Mouse (Mus musculus): ENCODE data around the gene Mrps36. TPM values are rescaled to one million over a fixed set of nuclear protein-coding genes. Genes with fewer than 3 reads are reported as not detected.
"Not testable (repeated sequence)": the region's sequence is repeated elsewhere in the genome, so short reads cannot be mapped to it uniquely, and the experiment has no call there.

The Mrps36 gene
- polyA plus RNA-seq, 1 experiment from 2014 or later: 163 TPM

- H3K4me3 ChIP-seq (replicated peaks; ENCODE audit: low read length): no peak overlapping the region
- no peaks in the 10 kb centered on the region for H3K9me3 ChIP-seq (replicated peaks; ENCODE audit: control insufficient read depth, low read length)
- 50% methylated on average over 8 of the region's 8 CpGs for WGBS
- H3K4me1 ChIP-seq (ENCODE audit: control insufficient read depth, insufficient read depth, low read length): peaks cover 4% of the 10 kb centered on the region
- H3K27ac ChIP-seq (ENCODE audit: low read length): no peak overlapping the region
- H3K9ac ChIP-seq (ENCODE audit: low read length): no peak overlapping the region
- H3K4me2 ChIP-seq (ENCODE audit: low read depth, low read length): no peak overlapping the region
- no peak for ATAC-seq (ENCODE audit: insufficient read depth, low FRiP score)
- no peaks in the 10 kb centered on the region for H3K27me3 ChIP-seq (ENCODE audit: control insufficient read depth, insufficient read depth, low read length)
- no peaks in the 10 kb centered on the region for H3K36me3 ChIP-seq (ENCODE audit: control insufficient read depth, insufficient read depth, low read length)
Observed at GRCm38 (mm10) chr13:100748638-100749037, 4.2 kb upstream of the Mrps36 start.

GRCm38 (mm10) chr13:100746090-100746489, 1.6 kb upstream of the Mrps36 start:
- H3K4me1 ChIP-seq (ENCODE audit: control insufficient read depth, insufficient read depth, low read length): peaks cover 11% of the 10 kb centered on the region
- H3K27ac ChIP-seq (ENCODE audit: low read length): no peak overlapping the region
- H3K9me3 ChIP-seq (replicated peaks; ENCODE audit: control insufficient read depth, low read length): no peaks in the 10 kb centered on the region
- WGBS: 84% methylated on average over 3 of the region's 3 CpGs
- H3K9ac ChIP-seq (ENCODE audit: low read length): no peak overlapping the region
- H3K4me2 ChIP-seq (ENCODE audit: low read depth, low read length): no peak overlapping the region
- no peaks in the 10 kb centered on the region for H3K27me3 ChIP-seq (ENCODE audit: control insufficient read depth, insufficient read depth, low read length)
- ATAC-seq (ENCODE audit: insufficient read depth, low FRiP score): no peak
- H3K4me3 ChIP-seq (replicated peaks; ENCODE audit: low read length): no peak overlapping the region
- H3K36me3 ChIP-seq (ENCODE audit: control insufficient read depth, insufficient read depth, low read length): no peaks in the 10 kb centered on the region

GRCm38 (mm10) chr13:100743346-100744035, 968 bp downstream of the Mrps36 start:
- Histone ChIP-seq H3K36me3 (ENCODE audit: control insufficient read depth, insufficient read depth, low read length) (no peaks in the 10 kb centered on the region), H3K27ac (ENCODE audit: low read length) (peak overlapping the region; percentile 98), H3K4me3 (replicated peaks; ENCODE audit: low read length) (peak overlapping the region; percentile 94), H3K4me1 (ENCODE audit: control insufficient read depth, insufficient read depth, low read length) (peaks cover 11% of the 10 kb centered on the region), H3K4me2 (ENCODE audit: low read depth, low read length) (peak overlapping the region; percentile 68), H3K9ac (ENCODE audit: low read length) (peak overlapping the region; percentile 93), H3K27me3 (ENCODE audit: control insufficient read depth, insufficient read depth, low read length) (no peaks in the 10 kb centered on the region), H3K9me3 (replicated peaks; ENCODE audit: control insufficient read depth, low read length) (no peaks in the 10 kb centered on the region)
- 42% methylated on average over 11 of the region's 11 CpGs for WGBS
- ATAC-seq (ENCODE audit: insufficient read depth, low FRiP score): peak; percentile 19

DNA sequence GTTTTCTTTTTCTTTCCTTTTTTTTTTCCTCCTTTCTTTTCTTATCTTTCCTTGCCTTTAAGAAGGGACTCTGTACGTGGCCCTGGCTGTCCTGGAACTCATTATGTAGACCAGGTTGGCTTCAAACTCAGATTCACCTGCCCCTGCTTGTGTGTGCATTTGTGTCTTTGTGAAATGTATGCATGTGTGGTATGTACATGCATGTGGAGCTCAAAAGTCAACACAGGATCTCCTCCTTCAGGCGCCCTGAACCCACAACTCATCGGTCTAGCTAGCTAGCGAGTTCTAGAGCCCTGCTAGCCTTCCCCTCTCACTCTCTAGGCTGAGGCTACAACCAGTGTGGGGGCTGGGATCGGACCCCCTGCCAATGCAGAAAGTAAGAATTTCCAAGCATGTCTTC, 1.6 kb downstream of the Mrps36 start:
- Histone ChIP-seq H3K27me3 (ENCODE audit: control insufficient read depth, insufficient read depth, low read length) (no peaks in the 10 kb centered on the region), H3K4me2 (ENCODE audit: low read depth, low read length) (0 out of 2 replicates have a peak overlapping the region, but pooled peaks have one; percentile 68), H3K36me3 (ENCODE audit: control insufficient read depth, insufficient read depth, low read length) (no peaks in the 10 kb centered on the region), H3K4me1 (ENCODE audit: control insufficient read depth, insufficient read depth, low read length) (peaks cover 11% of the 10 kb centered on the region), H3K9ac (ENCODE audit: low read length) (no peak overlapping the region), H3K4me3 (replicated peaks; ENCODE audit: low read length) (no peak overlapping the region; the same call in 1 of the 2 replicates), H3K9me3 (replicated peaks; ENCODE audit: control insufficient read depth, low read length) (no peaks in the 10 kb centered on the region), H3K27ac (ENCODE audit: low read length) (no peak overlapping the region)
- whole genome bisulfite sequencing: 83% methylated on average over 5 of the region's 5 CpGs
- ATAC-seq (ENCODE audit: insufficient read depth, low FRiP score): no peak

GRCm38 (mm10) chr13:100732756-100733155, 11.7 kb downstream of the Mrps36 start:
- Histone ChIP-seq H3K4me2 (ENCODE audit: low read depth, low read length) (no peak overlapping the region), H3K27ac (ENCODE audit: low read length) (no peak overlapping the region), H3K9ac (ENCODE audit: low read length) (no peak overlapping the region), H3K27me3 (ENCODE audit: control insufficient read depth, insufficient read depth, low read length) (no peaks in the 10 kb centered on the region), H3K4me3 (replicated peaks; ENCODE audit: low read length) (no peak overlapping the region), H3K36me3 (ENCODE audit: control insufficient read depth, insufficient read depth, low read length) (peaks cover 5% of the 10 kb centered on the region), H3K4me1 (ENCODE audit: control insufficient read depth, insufficient read depth, low read length) (peaks cover 11% of the 10 kb centered on the region), H3K9me3 (replicated peaks; ENCODE audit: control insufficient read depth, low read length) (no peaks in the 10 kb centered on the region)
- no peak for ATAC-seq (ENCODE audit: insufficient read depth, low FRiP score)
- 92% methylated on average over 2 of the region's 2 CpGs for WGBS

DNA sequence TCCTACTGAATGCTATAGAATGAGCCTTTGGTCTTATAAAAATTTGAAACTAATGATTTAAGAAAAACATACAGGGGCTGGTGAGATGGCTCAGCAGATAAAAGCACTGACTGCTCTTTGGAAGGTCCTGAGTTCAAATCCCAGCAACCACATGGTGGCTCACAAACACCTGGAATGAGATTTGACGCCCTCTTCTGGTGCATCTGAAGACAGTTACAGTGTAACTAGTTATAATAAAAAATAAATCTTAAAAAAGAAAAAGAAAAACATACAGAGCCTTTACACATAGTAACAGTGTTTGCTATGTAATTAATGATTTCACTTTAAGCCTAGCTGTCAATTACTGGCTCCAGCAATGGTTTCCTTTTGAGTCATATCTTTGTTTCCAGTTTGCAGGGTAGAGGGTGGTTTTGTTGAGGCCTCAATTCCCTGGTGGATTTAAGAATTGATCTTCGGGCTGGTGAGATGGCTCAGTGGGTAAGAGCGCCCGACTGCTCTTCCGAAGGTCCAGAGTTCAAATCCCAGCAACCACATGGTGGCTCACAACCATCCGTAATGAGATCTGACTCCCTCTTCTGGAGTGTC, 12.9 kb downstream of the Mrps36 start:
- H3K4me3 ChIP-seq (replicated peaks; ENCODE audit: low read length): 0 out of 2 replicates have a peak overlapping the region, but pooled peaks have one; percentile 97
- H3K4me1 ChIP-seq (ENCODE audit: control insufficient read depth, insufficient read depth, low read length): peaks cover 11% of the 10 kb centered on the region
- H3K4me2 ChIP-seq (ENCODE audit: low read depth, low read length): peak overlapping the region; percentile 63
- peak overlapping the region; percentile 94 for H3K27ac ChIP-seq (ENCODE audit: low read length)
- H3K9ac ChIP-seq (ENCODE audit: low read length): peak overlapping the region; percentile 68; the same call in 1 of the 2 replicates
- not testable (repeated sequence) for H3K27me3 ChIP-seq (ENCODE audit: control insufficient read depth, insufficient read depth, low read length); ATAC-seq (ENCODE audit: insufficient read depth, low FRiP score); H3K36me3 ChIP-seq (ENCODE audit: control insufficient read depth, insufficient read depth, low read length); H3K9me3 ChIP-seq (replicated peaks; ENCODE audit: control insufficient read depth, low read length)
- 86% methylated on average over 5 of the region's 6 CpGs for WGBS

DNA sequence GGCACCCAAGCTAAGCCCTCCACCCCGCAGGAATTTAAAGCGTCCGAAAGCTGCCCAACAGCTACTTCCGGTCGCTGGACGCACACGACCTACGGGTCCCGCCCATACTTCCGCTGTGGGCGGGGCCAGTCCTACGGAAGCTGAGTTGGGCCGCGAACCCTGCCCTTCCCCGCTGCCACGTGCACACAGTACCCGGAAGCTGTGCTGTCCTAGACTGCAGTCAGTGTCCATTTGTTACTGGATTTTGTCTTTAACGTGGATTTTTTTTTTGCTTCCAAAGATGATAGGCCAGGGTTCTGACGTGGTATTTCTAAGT, 13.6 kb downstream of the Mrps36 start, which contains the start of gene Cdk7:
TSS of gene Cdk7 (minus strand) at position 79 of the 316 bp plus-strand sequence.
- Histone ChIP-seq H3K27me3 (ENCODE audit: control insufficient read depth, insufficient read depth, low read length) (no peaks in the 10 kb centered on the region), H3K9me3 (replicated peaks; ENCODE audit: control insufficient read depth, low read length) (no peaks in the 10 kb centered on the region), H3K9ac (ENCODE audit: low read length) (peak within 1 kb of the TSS; percentile 97), H3K36me3 (ENCODE audit: control insufficient read depth, insufficient read depth, low read length) (peaks cover 7% of the 10 kb centered on the region), H3K4me2 (ENCODE audit: low read depth, low read length) (peak within 1 kb of the TSS; percentile 63), H3K4me1 (ENCODE audit: control insufficient read depth, insufficient read depth, low read length) (peaks cover 11% of the 10 kb centered on the region), H3K4me3 (replicated peaks; ENCODE audit: low read length) (peak within 1 kb of the TSS; percentile 97), H3K27ac (ENCODE audit: low read length) (peak within 1 kb of the TSS; percentile 94)
- peak; percentile 99 for ATAC-seq (ENCODE audit: insufficient read depth, low FRiP score)
- under 1% methylated on average over 19 of the region's 19 CpGs for WGBS

- Histone ChIP-seq H3K4me3 (replicated peaks; ENCODE audit: low read length) (peak overlapping the region; percentile 97), H3K27me3 (ENCODE audit: control insufficient read depth, insufficient read depth, low read length) (no peaks in the 10 kb centered on the region), H3K36me3 (ENCODE audit: control insufficient read depth, insufficient read depth, low read length) (peaks cover 7% of the 10 kb centered on the region), H3K9ac (ENCODE audit: low read length) (peak overlapping the region; percentile 97), H3K27ac (ENCODE audit: low read length) (peak overlapping the region; percentile 94), H3K4me1 (ENCODE audit: control insufficient read depth, insufficient read depth, low read length) (peaks cover 11% of the 10 kb centered on the region), H3K4me2 (ENCODE audit: low read depth, low read length) (peak overlapping the region; percentile 63), H3K9me3 (replicated peaks; ENCODE audit: control insufficient read depth, low read length) (no peaks in the 10 kb centered on the region)
- no peak; the same call in 1 of the 2 replicates for ATAC-seq (ENCODE audit: insufficient read depth, low FRiP score)
- WGBS: under 1% methylated on average over 30 of the region's 30 CpGs
Observed at GRCm38 (mm10) chr13:100730153-100730860, 14.2 kb downstream of the Mrps36 start.

DNA sequence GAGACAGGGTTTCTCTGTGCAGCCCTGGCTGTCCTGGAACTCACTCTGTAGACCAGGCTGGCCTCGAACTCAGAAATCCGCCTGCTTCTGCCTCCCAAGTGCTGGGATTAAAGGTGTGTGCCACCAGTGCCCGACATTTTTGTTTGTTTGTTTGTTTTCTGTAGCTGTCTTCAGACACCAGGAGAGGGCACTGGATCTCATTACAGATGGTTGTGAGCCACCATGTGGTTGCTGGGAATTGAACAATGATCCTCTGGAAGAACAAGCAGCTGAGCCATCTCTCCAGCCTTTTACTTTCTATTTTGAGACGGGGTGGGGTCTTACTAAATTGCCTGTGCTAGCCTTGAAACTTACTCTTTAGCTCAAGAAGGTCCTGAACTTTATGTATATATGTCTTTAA, 15.9 kb downstream of the Mrps36 start:
- not testable (repeated sequence) for H3K4me2 ChIP-seq (ENCODE audit: low read depth, low read length)
- 89% methylated on average over 4 of the region's 4 CpGs for WGBS

More for the DNA sequence above, 15.9 kb downstream of the Mrps36 start:
- not testable (repeated sequence) for H3K27ac ChIP-seq (ENCODE audit: low read length); H3K9ac ChIP-seq (ENCODE audit: low read length); H3K36me3 ChIP-seq (ENCODE audit: control insufficient read depth, insufficient read depth, low read length); H3K9me3 ChIP-seq (replicated peaks; ENCODE audit: control insufficient read depth, low read length); ATAC-seq (ENCODE audit: insufficient read depth, low FRiP score); H3K27me3 ChIP-seq (ENCODE audit: control insufficient read depth, insufficient read depth, low read length); H3K4me3 ChIP-seq (replicated peaks; ENCODE audit: low read length)
- peaks cover 11% of the 10 kb centered on the region for H3K4me1 ChIP-seq (ENCODE audit: control insufficient read depth, insufficient read depth, low read length)

All from stomach, embryonic 16.5 days (tissue).